Mouse (Mus musculus) cortical plate, adult 2 months (tissue): Measurements from ENCODE around the gene Art4. TPM values are rescaled to one million over a fixed set of nuclear protein-coding genes. Genes with fewer than 3 reads are reported as not detected.

ENCODE experiments used
- H3K27ac ChIP-seq: fragments of 200-500 bp; 2 replicates; pipeline ENCODE4 v1.5.1; 2012; ENCODE audit warnings: low read length, control low read depth, inconsistent platforms; ENCODE audit not compliant: insufficient read depth
- H3K4me1 ChIP-seq: fragments of 200-500 bp; 2 replicates; pipeline ENCODE4 v1.6.1; 2011; ENCODE audit warnings: low read length; ENCODE audit not compliant: control insufficient read depth, insufficient read depth
- H3K4me3 ChIP-seq: fragments of 200-500 bp; 2 replicates; pipeline ENCODE4 v1.5.1; 2011; ENCODE audit warnings: mild to moderate bottlenecking, low read length, control low read depth; ENCODE audit not compliant: insufficient read depth
- CTCF ChIP-seq: fragments of 200-500 bp; IDR thresholded peaks from 2 replicates; pipeline ENCODE4 v1.5.1; 2011; ENCODE audit warnings: mild to moderate bottlenecking, control low read depth, low read length; ENCODE audit not compliant: insufficient read depth; ENCODE audit errors: extremely low read depth
- POLR2A ChIP-seq: fragments of 200-500 bp; IDR thresholded peaks from 2 replicates; pipeline ENCODE4 v1.6.1; 2011; ENCODE audit warnings: mild to moderate bottlenecking, low read length, control low read depth; ENCODE audit not compliant: insufficient read depth; ENCODE audit errors: extremely low read depth
- polyA plus RNA-seq: library from polyadenylated mRNA; depleted of rRNA; stranded (reverse); fragments of >200 nt; gene quantifications from 2 replicates; pipeline ENCODE4 v1.2.3, GENCODE M21; 2012

The Art4 gene
- polyA plus RNA-seq, 1 experiment, result 0.06 TPM

DNA sequence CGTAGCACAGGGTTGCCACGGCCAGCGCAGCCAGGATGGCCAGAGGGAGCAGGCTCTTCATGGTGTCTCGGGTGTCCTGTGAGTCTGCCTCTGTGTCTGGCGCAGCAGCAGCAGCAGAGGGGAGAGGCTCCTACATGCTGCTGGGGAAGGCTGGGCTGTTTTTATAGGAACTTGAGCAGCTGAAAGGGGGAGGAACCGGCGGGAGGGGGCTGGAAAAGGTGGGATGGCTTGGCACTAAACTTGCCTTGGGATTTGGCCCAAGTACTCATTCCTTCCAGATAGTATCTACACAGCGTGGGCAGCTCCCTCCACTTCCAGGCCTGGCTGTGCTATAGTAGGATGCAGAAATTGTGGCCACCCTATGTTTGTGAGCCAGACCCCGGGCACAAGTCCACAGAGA lies 18.1 kb upstream of the Art4 start, which contains the start of gene Mgp:
Mgp (minus strand) TSS at position 154 of the 400 bp plus-strand sequence.
- Histone ChIP-seq H3K4me1 (0 out of 2 replicates have a peak, but pooled peaks cover 3% of the 10 kb centered on the region), H3K27ac (no peak within 1 kb of the TSS), H3K4me3 (no peak within 1 kb of the TSS)
- TF ChIP-seq CTCF (no peak), POLR2A (0 out of 2 replicates have a peak, but pooled peaks have one; percentile 30)

- Histone ChIP-seq H3K4me3 (no peak overlapping the region), H3K4me1 (0 out of 2 replicates have a peak, but pooled peaks cover 3% of the 10 kb centered on the region), H3K27ac (no peak overlapping the region)
- no peak for TF ChIP-seq CTCF
- TF ChIP-seq POLR2A, result no peak
Observed at GRCm38 (mm10) chr6:136874599-136874998, 17.1 kb upstream of the Art4 start.

DNA sequence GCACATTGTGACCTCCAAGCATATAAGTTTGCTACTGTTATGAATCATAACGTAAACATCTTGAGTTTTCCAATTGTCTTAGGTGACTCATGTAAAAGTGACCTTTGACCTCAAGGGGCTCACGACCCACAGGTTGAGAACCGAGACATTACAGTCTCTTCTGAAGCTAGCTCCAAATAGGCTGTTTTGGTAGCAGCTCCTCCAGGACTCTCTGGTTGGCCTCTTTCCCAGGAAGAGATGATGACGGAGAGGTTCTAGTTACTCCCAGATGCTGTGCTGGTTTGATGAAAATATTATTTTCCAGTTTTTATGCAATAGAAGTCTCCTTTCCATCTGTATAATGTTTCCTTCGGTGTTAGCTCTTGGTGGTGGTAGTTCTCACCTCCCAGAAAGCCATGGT lies 11.4 kb upstream of the Art4 start:
- H3K27ac ChIP-seq, result no peak overlapping the region

GRCm38 (mm10) chr6:136866150-136866549 lies 8.6 kb upstream of the Art4 start:
- H3K4me1 ChIP-seq, result peaks cover 2% of the 10 kb centered on the region; the same call in 1 of the 2 replicates
- H3K4me3 ChIP-seq, result no peak overlapping the region
- no peak for TF ChIP-seq POLR2A
- no peak for TF ChIP-seq CTCF
- H3K27ac ChIP-seq, result no peak overlapping the region

More for the DNA sequence above, 11.4 kb upstream of the Art4 start:
- Histone ChIP-seq H3K4me1 (peaks cover 1% of the 10 kb centered on the region; the same call in 1 of the 2 replicates), H3K4me3 (no peak overlapping the region)
- TF ChIP-seq POLR2A (no peak), CTCF (no peak)

DNA sequence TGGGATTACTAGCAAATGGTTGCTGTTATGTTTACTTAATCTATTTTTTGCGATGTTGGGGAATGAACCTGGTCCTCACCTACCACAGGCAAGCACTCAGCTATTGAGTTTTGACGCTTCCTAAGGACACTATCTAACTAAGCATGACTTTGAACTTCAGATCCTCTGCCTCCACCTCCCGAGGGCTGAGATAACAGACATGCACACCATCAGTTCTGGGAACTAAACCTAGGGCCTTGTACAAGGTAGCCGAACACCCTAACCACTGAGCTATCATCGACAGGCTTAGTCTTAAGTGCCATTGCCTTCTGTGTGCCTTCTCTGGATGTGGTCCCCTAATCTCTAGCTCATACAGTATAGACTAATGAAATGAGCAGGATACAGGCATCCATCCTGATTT lies 7.8 kb upstream of the Art4 start:
- Histone ChIP-seq H3K27ac (no peak overlapping the region), H3K4me3 (no peak overlapping the region), H3K4me1 (peaks cover 3% of the 10 kb centered on the region; the same call in 1 of the 2 replicates)
- TF ChIP-seq CTCF (no peak), POLR2A (no peak)

GRCm38 (mm10) chr6:136861020-136861419 lies 3.5 kb upstream of the Art4 start:
- TF ChIP-seq POLR2A, result no peak
- peak; percentile 58; the same call in 1 of the 2 replicates for TF ChIP-seq CTCF
- H3K4me1 ChIP-seq, result peaks cover 2% of the 10 kb centered on the region; the same call in 1 of the 2 replicates
- no peak overlapping the region; the same call in 1 of the 2 replicates for H3K4me3 ChIP-seq
- no peak overlapping the region for H3K27ac ChIP-seq

GRCm38 (mm10) chr6:136858420-136858819 lies 887 bp upstream of the Art4 start:
- TF ChIP-seq POLR2A (no peak), CTCF (no peak)
- Histone ChIP-seq H3K4me1 (peaks cover 2% of the 10 kb centered on the region; the same call in 1 of the 2 replicates), H3K4me3 (no peak overlapping the region), H3K27ac (no peak overlapping the region)

- no peak for TF ChIP-seq POLR2A
- TF ChIP-seq CTCF, result no peak
- Histone ChIP-seq H3K4me3 (no peak overlapping the region), H3K4me1 (peaks cover 2% of the 10 kb centered on the region; the same call in 1 of the 2 replicates), H3K27ac (no peak overlapping the region)
Observed at GRCm38 (mm10) chr6:136857873-136858260, 334 bp upstream of the Art4 start.

GRCm38 (mm10) chr6:136856071-136856636 lies 1.4 kb downstream of the Art4 start:
- TF ChIP-seq CTCF, result no peak
- TF ChIP-seq POLR2A, result no peak
- Histone ChIP-seq H3K4me3 (no peak overlapping the region), H3K27ac (no peak overlapping the region), H3K4me1 (peaks cover under 1% of the 10 kb centered on the region; the same call in 1 of the 2 replicates)

GRCm38 (mm10) chr6:136855183-136855582 lies 2.4 kb downstream of the Art4 start:
- no peak for TF ChIP-seq POLR2A
- H3K27ac ChIP-seq, result no peak overlapping the region
- no peak overlapping the region for H3K4me3 ChIP-seq
- no peaks in the 10 kb centered on the region for H3K4me1 ChIP-seq

DNA sequence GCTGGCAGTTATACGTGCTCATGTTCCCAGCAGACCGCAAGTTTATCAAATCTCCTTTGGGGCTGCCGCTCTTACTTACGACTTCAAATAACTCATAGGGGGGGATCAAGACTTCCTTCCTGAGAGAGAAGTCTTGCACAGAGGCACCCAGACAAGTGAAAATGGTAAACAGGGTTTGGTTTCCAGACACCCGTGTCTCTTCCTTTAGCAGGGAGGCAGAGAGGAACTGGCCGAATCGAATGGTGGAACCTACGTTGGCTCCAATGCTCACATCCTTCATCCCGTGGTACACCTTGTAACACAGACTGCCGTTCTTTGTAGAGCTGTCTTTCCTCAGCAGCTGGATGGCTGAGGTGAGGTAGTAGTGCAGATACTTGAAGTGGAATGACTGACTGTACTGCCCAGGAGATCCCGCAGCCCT lies 3.2 kb downstream of the Art4 start:
- TF ChIP-seq CTCF, result no peak
- TF ChIP-seq POLR2A, result no peak

More for the DNA sequence above, 3.2 kb downstream of the Art4 start:
- Histone ChIP-seq H3K27ac (no peak overlapping the region), H3K4me1 (no peaks in the 10 kb centered on the region), H3K4me3 (no peak overlapping the region)
